Mouse (Mus musculus) frontal cortex, postnatal 10 days (tissue): ENCODE measurements around the gene Cemip.

Experiments used
- DNase-seq, 2 experiments: peaks; one replicate each; pipeline ENCODE4 v3.0.0; 2022; ENCODE audit warnings: low spot score in 2 of 2, mixed read lengths in 1 of 2

Gene Cemip

DNA sequence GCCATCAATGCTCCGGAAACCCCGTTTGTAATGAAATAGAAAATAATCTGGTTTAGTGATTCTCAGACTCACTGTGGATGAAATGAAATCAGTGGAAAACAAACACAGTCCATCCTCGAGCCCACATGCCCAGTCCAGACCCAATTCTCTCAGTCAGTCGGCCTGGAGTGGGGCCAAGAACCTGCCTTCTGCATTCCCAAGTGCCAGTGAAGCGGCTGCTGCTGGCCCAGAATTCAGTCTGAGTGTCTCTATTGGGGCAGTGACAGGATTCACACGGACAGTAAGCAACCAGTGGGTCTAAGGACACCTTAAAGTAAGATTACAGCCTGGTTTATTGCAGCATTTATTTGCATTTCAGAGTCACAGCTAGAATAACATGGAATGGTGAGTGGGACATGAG, 10.2 kb upstream of the Cemip start:
- peak in 1 of 2 experiments; percentile 38 for DNase-seq

GRCm38 (mm10) chr7:84090793-84091192, 4.5 kb upstream of the Cemip start:
- no peak for DNase-seq

GRCm38 (mm10) chr7:84089777-84090176, 3.5 kb upstream of the Cemip start:
- no peak for DNase-seq

GRCm38 (mm10) chr7:84088971-84089370, 2.7 kb upstream of the Cemip start:
- peak; percentile 37 to 65 for DNase-seq

GRCm38 (mm10) chr7:84088191-84088590, 1.9 kb upstream of the Cemip start:
- DNase-seq, result no peak

GRCm38 (mm10) chr7:84085049-84085945, 1.0 kb downstream of the Cemip start:
- DNase-seq, result peak in 1 of 2 experiments; percentile 37

DNA sequence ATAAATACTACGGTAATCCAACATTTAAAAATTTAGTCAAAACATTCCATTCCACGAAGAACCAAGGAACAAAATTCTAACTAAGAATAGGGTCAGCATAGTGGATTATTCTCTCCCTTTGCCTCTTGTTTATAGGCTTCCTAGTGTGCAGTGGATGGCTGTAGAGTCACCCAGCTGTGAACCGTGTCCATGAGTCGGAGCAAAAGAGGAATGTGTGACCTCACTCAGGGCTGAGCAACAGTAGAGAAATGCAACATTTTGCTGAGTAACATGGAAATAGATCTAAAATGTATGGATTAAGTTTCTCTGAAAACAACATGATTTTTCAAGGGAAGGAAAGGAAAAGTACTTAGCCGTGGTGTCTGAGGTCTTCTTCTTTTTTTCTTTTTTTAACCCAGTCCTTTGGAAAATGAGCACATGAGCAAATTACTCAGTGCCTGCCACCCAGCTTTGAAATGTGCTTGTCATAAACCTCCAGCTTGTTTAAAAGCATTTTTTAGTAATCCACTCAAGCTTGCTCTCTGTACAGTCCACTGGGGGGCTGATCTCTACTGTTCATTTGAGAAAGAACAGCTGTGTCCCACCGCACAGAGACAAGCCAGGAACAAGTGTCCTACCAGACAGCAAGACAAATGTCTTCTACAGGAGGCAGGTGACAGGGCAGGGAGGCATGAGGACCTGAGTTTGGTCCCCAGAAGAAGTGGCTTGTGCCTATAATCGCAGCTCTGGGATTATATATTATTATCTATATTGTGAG, 8.9 kb downstream of the Cemip start:
- no peak for DNase-seq

DNA sequence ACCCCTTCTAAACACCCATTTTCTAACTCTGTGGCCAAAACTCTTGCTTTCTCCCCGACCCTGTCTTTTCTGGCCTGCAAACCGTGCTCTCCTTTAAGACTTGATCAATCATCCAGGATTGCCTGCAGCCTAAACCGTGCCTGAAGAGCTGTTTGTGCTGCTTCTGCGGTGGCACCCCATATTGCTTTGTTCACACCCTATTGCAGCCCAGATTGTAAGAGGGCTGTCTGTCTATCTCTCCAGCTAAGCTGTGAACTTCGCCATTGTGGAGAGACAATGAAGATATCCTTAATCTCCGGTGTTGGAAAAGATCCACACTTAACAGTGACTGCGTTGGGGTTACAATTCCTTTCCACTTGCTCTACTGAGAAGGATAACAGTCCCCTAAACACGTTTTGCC, 12.0 kb downstream of the Cemip start:
- no peak for DNase-seq

- DNase-seq, result no peak
Observed at GRCm38 (mm10) chr7:84073856-84074255, 12.4 kb downstream of the Cemip start.

DNA sequence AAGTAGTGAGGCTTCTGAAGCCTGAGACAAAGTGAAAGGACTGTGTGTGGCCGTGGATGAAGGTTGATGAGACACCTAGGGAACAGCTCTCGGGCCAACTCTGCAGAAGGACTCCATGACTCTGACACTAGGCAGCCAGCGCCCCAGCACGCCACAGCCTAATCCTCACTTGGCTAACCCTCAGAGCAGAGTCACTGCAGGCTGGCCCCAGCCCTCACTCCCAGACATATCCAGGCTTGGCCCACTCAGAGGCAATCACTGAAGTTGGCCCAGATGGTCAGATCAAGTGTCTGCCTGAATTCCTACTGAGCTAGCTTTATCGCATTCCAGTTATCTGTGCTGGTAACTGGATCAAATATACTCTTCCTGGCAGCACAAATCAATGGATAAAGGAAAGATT, 17.4 kb downstream of the Cemip start:
- no peak for DNase-seq

GRCm38 (mm10) chr7:84059799-84060198, 26.5 kb downstream of the Cemip start:
- no peak for DNase-seq

DNA sequence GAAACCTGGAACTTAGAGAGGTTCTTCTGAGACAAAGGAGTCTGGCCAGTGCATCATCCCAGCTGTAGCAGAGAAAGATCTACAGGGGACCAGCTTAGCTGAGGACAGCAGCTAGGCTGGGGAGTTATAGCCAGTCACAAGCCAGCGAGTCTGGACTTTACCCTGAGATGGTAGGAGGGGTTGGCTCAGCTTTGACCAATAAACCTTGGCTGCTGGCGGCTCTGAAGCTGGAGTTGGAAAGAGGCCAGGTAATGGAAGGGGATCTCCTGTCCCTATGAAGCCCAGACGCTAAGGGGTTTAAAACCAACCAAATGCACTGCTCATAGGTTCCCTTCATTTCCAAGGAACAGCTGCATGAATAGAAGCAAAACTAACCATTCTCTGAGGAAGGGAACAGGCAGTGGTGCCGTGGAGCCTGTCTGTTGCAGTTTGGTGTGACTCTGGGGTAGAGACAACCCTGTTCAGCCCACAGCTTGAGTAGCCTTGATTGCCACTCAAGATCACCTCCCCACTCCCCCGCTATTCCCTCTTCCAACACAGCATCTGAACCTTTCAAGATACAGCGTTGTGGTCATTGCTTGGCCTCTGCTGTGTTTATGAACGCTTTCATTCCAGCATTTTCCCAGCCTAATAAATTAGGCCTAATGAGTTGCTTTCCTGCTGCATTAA, 30.2 kb downstream of the Cemip start:
- no peak for DNase-seq

DNA sequence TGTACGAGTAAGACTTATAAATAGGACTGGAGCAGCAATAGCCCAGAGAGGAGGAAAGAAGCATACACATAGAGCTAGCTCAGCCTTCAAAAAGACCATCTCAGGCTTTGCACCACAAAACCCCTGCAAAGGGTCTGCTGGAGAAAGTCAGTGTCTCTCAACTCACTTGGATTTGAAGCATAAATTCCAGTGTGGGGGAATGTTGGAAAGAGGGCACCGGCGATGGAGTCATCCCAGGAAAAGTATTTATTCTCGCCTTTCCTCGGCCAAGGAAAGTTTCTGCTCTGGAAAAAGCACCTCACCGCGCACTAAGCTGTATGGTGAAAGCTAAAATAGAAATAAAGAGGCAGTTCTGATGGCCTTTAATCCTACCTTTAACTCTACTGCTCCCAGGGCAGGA, 32.4 kb downstream of the Cemip start:
- no peak for DNase-seq

DNA sequence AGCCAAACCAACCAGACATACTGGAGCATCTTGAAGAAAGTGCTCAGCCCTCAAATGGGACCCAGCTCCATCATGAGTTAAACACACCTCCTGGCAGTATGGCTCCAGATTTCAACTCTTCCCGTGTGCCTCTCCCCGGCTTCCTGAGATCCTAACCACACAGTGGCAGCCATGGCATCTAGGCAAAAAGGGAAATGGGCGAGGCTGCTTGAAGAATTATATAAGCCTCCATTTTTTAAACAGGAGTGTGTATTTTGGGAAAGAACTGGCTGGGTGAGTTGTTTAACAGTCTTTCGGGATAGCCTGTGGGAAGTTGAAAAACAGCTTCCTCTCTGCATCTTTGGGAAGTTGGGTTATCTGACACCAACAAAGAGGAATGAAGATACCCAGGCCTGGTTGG, 34.9 kb downstream of the Cemip start:
- no peak for DNase-seq

GRCm38 (mm10) chr7:84045546-84045945, 40.8 kb downstream of the Cemip start:
- DNase-seq, result no peak

DNA sequence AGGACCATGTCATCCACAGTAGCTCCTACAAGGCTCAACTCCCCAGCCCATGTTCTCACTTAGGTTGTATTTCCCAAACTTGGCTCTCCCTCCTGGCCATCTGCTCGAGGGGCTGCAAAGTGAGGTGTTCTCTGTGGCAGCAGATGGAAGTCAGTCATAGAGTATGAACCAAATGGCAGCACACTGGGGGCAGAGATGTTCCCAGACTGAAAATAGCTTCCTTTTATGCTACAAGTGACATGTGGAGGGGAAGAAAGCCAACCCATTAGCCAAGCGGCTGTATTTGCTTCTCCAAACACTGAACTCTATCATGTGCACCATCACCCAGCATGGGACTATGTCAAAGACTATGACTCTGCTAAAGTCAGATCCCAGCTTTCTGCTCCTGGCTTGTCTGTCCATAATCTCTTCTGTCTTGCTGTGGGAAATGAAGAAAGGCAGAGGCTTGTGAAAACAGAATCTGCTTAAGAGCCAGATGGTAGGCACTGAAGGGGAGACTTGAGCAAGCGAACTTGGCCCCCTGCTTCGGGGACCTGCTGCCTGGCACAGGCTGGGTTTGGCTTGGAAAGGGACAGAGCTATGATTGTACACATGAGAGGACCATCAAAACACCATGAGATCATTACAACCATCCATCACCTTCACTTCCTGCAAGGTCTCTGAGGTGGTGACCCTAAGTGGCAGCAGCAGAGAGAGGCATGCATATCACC, 41.6 kb downstream of the Cemip start:
- peak in 1 of 2 experiments; percentile 45 for DNase-seq

DNA sequence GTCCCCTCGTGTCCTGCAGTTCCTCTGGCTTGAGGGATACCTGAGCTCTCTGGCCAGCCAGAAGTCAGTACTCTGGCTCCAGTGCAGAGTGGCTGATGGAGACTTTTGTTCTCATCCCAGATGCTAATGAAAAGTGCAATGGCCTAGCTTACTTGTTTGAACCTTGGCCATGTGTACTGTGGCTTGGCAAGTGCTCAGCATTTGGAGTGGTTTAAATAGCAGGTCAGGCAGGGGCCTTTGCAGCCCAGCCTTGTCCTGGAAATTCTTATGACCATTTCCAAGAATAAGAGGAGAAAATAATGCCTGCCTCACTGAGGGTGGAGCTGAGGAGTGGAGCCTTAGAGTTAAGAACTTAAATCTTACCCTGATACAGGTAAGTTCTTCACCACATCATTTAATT, 43.6 kb downstream of the Cemip start:
- DNase-seq, result no peak

- no peak for DNase-seq
Observed at GRCm38 (mm10) chr7:84039856-84040522, 46.3 kb downstream of the Cemip start.

DNA sequence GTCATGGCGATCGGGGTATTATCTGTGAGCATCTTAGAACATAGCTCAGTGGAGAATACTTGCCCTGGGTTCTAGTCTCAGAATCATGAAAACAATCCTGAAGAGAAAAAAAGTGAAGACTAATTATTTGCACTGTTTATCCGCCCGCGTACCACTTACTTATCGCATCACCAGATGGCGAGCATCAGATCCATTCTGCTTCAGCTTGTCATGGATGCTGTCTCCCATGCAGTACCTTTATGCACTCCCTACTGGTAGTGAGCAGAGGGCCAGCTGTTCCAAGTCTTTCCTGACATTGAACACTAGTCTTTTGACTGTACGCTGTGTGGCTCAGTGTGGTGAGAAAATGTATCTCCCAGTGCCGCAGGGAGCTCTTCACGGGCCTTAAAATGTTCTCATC, 47.7 kb downstream of the Cemip start:
- no peak for DNase-seq

DNA sequence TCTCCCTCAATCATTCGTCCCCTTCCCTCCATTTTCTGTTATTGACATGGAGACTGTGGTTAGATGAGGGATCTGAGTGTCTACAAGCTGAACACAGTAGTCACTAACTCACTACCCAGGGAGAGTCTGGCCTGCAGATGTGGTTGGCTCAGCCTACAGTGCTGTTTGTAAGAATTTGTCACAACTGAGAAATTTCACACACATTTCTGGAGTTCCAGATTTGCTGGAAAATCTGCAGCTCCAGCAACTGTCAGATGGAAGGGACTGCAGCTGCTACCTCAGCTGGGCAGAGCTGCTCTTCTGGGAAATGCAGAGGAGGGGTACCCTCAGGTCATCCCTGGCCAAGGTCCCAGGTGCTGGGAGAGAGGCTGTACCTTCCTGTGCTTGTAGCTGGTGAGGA, 53.5 kb downstream of the Cemip start:
- no peak for DNase-seq

- no peak for DNase-seq
Observed at GRCm38 (mm10) chr7:84029120-84029771, 57.1 kb downstream of the Cemip start.
